Mouse (Mus musculus): ENCODE data around the gene Bmpr2.

- TF ChIP-seq CTCF (IDR thresholded peaks at IDR 0.05; ENCODE audit: control insufficient read depth, insufficient read depth, low read length) (no peak), POLR2A (IDR thresholded peaks at IDR 0.05; ENCODE audit: borderline replicate concordance, control insufficient read depth, low read depth, low read length) (no peak)
Measured at GRCm38 (mm10) chr1:59913869-59914225, 150.6 kb downstream of the Bmpr2 start.
